Mouse (Mus musculus) c-Kit-positive CD71-negative TER-119-negative erythroid progenitor cells, embryonic 14.5 days (primary cell): ENCODE results near the gene Dpep3.

Experiments used
- DNase-seq: peaks from one replicate; pipeline ENCODE4 v3.0.0-alpha.2; 2013; ENCODE audit warnings: low read depth

Gene Dpep3

DNA sequence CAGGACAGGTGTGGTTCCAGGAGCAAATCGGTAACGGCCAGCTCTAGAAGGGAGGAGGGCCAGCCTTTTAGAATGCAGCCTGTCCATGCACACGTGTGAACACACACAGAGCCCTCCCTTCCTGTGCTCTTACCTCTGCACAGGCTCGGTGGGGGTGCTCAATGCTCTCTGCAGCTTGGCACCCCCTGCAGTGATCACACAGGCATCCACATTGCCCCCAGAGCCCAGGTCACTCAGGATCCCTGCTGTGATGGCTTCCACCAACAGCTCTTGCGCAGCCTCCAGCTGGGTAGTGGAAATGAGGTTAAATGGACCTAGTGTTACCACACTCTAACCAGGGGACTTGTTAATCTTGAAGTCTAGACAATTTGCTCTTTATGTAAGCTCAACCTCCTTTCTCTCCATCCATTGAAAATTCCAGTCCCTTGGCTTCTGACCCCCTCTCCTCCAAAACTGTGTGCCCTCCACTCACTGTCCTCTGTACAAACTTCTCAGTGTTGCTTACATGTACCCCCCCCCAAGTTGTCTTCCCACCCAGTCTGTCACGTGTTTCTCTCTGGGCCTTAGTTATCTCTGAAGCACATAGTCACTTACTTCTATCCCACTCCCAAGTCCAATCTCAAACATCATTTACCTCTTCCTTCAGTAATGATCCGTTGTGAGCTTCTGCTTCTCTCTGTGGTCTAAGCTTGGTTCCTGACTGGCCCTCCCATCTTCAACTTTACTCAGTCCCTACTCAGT is 43.2 kb downstream of the Dpep3 start:
- DNase-seq, result no peak

DNA sequence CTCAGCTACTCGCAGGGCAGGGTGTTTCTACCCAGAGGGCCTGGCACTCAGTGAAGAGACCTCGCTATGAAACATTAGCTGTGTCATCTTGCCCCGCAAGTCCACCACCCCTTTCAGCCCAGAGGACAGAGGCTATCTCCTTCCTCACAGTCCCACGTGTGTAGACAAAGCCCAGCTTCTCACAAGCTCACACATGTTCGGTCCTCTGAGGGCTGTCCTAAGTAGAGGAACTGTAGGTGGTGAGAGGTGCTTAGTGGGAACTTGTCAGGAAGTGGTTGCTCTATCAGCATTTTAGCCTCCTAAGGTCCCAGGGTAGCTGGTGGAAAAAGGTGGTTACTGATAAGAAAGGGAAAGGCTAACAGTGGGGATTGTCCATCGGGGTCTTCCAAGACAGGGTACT is 44.1 kb downstream of the Dpep3 start:
- DNase-seq, result no peak

DNA sequence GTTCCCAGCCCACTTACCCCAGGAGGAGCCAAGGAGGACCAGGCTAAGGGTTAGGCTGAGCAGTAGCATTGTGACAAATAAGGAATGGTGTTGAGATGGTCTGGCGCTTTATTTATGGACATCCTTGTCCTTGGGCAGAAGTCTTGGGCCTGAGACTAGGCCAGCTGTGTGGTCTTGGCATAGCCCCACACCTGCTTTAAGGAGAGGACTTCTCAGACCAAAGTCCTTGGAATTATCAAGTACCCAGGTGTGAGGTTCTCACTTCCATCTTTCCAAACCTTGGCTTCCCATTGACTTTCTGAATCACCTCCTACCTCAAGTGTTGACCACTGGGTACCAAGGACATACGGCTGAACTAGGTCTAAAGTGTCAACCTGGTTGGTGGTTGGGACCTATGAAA is 45.5 kb downstream of the Dpep3 start, which contains the start of gene Ctrl:
Gene Ctrl, minus strand, starts transcription at position 101 of the 400 bp plus-strand sequence.
- DNase-seq, result no peak

DNA sequence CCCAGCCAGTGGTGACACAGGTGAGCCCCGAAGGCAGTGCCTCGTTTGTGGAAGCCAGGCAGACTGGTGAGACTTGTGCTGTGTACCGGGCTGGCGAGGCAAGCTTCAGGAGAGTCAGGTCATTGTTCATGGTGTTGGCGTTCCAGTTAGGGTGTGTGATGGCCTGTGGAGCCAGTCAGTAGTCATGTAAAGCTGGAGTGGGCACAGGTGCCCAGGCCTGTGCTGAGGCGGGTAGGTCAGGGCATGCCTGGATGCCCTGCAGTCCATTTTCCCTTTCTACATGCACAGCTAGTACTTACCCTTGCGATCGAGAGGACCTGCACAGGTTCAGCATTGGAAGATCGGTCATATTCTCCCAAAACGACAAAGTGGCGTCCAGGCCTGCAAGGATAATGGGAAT is 46.7 kb downstream of the Dpep3 start:
- DNase-seq, result no peak

DNA sequence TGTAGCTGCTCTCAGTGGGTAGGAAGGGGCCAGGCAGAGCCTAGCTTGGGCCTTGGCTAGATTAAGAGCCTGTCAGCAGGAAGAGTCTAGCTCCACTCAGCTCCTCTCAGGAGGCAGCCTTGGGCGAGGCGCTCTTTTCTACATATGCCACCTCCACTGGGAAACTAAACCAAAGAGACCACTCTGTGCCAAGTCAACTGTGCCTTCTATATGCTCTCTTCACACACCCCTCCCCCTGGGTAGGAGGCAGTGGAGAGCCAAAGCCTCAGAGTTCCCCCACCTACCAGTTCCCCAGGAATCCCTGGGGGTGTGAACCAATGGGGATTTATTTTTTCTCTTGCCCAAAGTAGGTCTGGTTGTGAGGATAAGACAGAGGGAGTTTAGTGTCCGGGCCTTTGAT is 48.0 kb downstream of the Dpep3 start:
- DNase-seq, result no peak

DNA sequence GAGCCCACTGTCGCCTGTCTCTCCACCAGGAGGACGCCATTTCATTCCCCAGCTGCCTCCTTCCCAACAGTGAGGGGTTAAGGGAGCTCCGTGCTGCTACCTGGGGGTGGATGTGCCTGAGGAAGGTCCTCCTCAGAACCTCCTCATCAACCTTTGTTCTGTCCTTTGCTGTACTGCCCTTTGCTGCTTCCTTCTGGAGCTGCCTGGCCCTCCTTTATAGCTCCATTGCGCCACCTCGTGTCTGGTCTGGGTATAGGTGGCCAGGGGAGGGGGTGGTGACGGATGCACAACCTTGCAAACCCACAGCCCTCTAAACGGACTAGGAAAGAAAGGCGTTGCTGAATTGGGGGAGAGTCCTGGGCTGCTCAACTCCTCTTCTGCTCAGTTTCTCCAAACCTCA is 48.6 kb downstream of the Dpep3 start:
- peak; percentile 70 for DNase-seq

DNA sequence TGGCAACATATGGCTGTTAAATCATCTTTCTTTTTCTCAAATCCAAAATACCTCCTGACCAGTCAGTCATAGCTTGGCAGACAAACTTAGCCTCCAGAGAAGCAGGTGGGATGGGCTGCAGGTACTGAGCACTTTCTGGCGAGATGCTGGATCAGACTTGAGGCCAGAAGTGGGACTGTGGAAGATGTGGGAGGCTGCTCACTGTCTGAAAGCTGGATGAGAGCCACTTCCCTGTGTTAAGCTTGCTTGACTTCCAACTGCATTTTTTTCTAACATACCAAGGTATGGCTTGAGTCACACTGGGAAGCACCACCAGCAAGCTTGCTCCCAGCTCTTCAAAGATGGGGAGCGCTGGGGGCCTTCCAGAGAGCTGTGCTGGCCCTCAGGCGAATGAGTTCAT is 54.1 kb downstream of the Dpep3 start:
- no peak for DNase-seq
